In the genomic region with DNA sequence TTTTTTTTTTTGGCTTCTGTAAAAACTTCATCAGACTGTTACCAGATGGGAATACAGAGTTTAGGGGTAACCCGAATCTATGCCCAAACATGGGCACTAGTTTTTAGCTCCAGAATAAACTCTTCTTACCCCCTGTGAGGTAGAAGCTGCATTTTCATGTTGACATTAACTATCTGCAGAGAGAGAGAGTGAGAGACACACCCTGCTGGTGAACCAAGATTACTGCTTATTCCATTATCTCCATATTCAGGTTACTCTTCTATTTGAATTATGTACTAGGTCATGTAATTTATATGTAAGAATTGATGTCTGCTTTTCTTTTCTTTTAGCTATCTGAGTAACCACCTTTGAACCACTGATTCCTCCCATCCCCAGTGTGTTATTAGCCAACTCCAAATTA, we compare ENCODE assay signal across 26 mouse cellular contexts. TPM values are rescaled to one million over a fixed set of nuclear protein-coding genes. Genes with fewer than 3 reads are reported as not detected.
DNase-seq lines count a peak whose midpoint lies in the region; ATAC-seq and TF ChIP-seq lines count a peak whose summit lies in the region.
"Had no signal": no experiment of that assay in that cellular context is flagged by ENCODE, and none has a peak within 500 bp of the region (broad histone marks: within the 10 kb centered on the region; RNA-seq: fewer than 3 reads in every experiment).

No protein-coding gene starts in this region.

- no peak overlapping the region for H3K9ac ChIP-seq in forebrain, postnatal 0 days
- H3K9ac ChIP-seq in forebrain, embryonic 14.5 days (ENCODE audit: low read length), result no peak overlapping the region
- H3K9ac ChIP-seq: limb, embryonic 12.5 days; liver, embryonic 14.5 days; stomach, embryonic 15.5 days had no signal

- no peaks in the 10 kb centered on the region for H3K4me1 ChIP-seq in forebrain, postnatal 0 days (ENCODE audit: insufficient read depth)
- no peaks in the 10 kb centered on the region for H3K4me1 ChIP-seq in forebrain, embryonic 14.5 days (ENCODE audit: control insufficient read depth, insufficient read depth, low read length)
- H3K4me1 ChIP-seq: heart, embryonic 10.5 days; limb, embryonic 12.5 days; stomach, embryonic 15.5 days had no signal

- WGBS in forebrain, postnatal 0 days, result 91% methylated on average over 1 of the region's 1 CpGs
- WGBS in forebrain, embryonic 14.5 days, result 92% methylated on average over 1 of the region's 1 CpGs

- H3K27ac ChIP-seq in forebrain, postnatal 0 days (ENCODE audit: low read depth, low read length), result no peak overlapping the region
- H3K27ac ChIP-seq in forebrain, embryonic 14.5 days (ENCODE audit: low read depth, low read length), result no peak overlapping the region
- no peak overlapping the region for H3K27ac ChIP-seq in layer of hippocampus, adult 2 months
- H3K27ac ChIP-seq: heart, embryonic 10.5 days; kidney, postnatal 0 days; limb, embryonic 12.5 days; liver, embryonic 14.5 days; macrophage; midbrain, embryonic 10.5 days; stomach, embryonic 15.5 days had no signal

- peak; percentile 4; the same call in 1 of the 2 replicates for TF ChIP-seq CTCF in forebrain, postnatal 0 days (IDR thresholded peaks at IDR 0.05; ENCODE audit: low read depth)
- TF ChIP-seq CTCF in layer of hippocampus, adult 2 months (conservative IDR thresholded peaks at IDR 0.05), result peak; percentile 67

- H3K4me2 ChIP-seq in forebrain, postnatal 0 days (ENCODE audit: low read depth), result no peak overlapping the region
- H3K4me2 ChIP-seq in forebrain, embryonic 14.5 days (ENCODE audit: low read length), result no peak overlapping the region
- H3K4me2 ChIP-seq: limb, embryonic 12.5 days; stomach, embryonic 15.5 days had no signal

- H3K4me3 ChIP-seq in forebrain, postnatal 0 days (ENCODE audit: low read depth, low read length), result no peak overlapping the region
- no peak overlapping the region for H3K4me3 ChIP-seq in forebrain, embryonic 14.5 days (ENCODE audit: low read depth, low read length)
- no peak overlapping the region for H3K4me3 ChIP-seq in layer of hippocampus, adult 2 months
- H3K4me3 ChIP-seq: heart, embryonic 10.5 days; limb, embryonic 12.5 days; midbrain, embryonic 10.5 days; myocyte; stomach, embryonic 15.5 days had no signal

- DNase-seq in forebrain, postnatal 0 days, result no peak
- DNase-seq in forebrain, embryonic 14.5 days (ENCODE audit: low spot score), result no peak
- DNase-seq in layer of hippocampus, adult 2 months (ENCODE audit: low spot score in 2 of 2), result no peak
- no peak for DNase-seq in layer of hippocampus, postnatal 14 days (ENCODE audit: low spot score in 2 of 2)
- peak; percentile 13 for DNase-seq in 416B (ENCODE audit: low read depth)
- peak; percentile 7 for DNase-seq in induced T-regulatory cell, adult 2 months (ENCODE audit: low read depth)
- no peak for DNase-seq in cerebellum, adult 18-20 months
- DNase-seq in adrenal gland, postnatal 25 days, result no peak
- DNase-seq: cerebellum, adult 11-12 months; cerebellum, postnatal 14 days; kidney, adult 18-20 months; thymus, adult 2 months had no signal

- ATAC-seq in forebrain, postnatal 0 days, result no peak
- no peak for ATAC-seq in forebrain, embryonic 14.5 days
- ATAC-seq: hindbrain, embryonic 16.5 days; midbrain, embryonic 16.5 days had no signal

- no peaks in the 10 kb centered on the region for H3K36me3 ChIP-seq in forebrain, postnatal 0 days (ENCODE audit: insufficient read depth)
- H3K36me3 ChIP-seq in forebrain, embryonic 14.5 days (ENCODE audit: control insufficient read depth, insufficient read depth, low read length), result no peaks in the 10 kb centered on the region
- H3K36me3 ChIP-seq: heart, embryonic 10.5 days; limb, embryonic 12.5 days; midbrain, embryonic 10.5 days; stomach, embryonic 15.5 days had no signal

- H3K27me3 ChIP-seq in forebrain, postnatal 0 days (ENCODE audit: insufficient read depth, low read length), result no peaks in the 10 kb centered on the region
- no peaks in the 10 kb centered on the region for H3K27me3 ChIP-seq in forebrain, embryonic 14.5 days (replicated peaks; ENCODE audit: control insufficient read depth, insufficient read depth, low read length)
- H3K27me3 ChIP-seq: limb, embryonic 12.5 days; stomach, embryonic 15.5 days had no signal

- no peaks in the 10 kb centered on the region for H3K9me3 ChIP-seq in forebrain, postnatal 0 days (ENCODE audit: low read length)
- H3K9me3 ChIP-seq in forebrain, embryonic 14.5 days (replicated peaks; ENCODE audit: control insufficient read depth, low read length), result no peaks in the 10 kb centered on the region
- H3K9me3 ChIP-seq: heart, embryonic 10.5 days; limb, embryonic 12.5 days; midbrain, embryonic 10.5 days; stomach, embryonic 15.5 days had no signal

RNA-seq across cellular contexts. Expression of a gene that starts 31.0 kb away (rescaled TPM):
- 0.81 and 1.5 TPM in 2 replicates for total RNA-seq in forebrain, postnatal 0 days (2014; rRNA removed)
- 0.15 and 0.25 TPM in 2 replicates for polyA plus RNA-seq in forebrain, postnatal 0 days (2015; fragmentation: Nextera tagmentation; extraction: Ambion mirVana)
- polyA plus RNA-seq in forebrain, embryonic 14.5 days (2014; fragmentation: Nextera tagmentation; extraction: Ambion mirVana), result 0.11 TPM in 1 of 2 replicates, not detected in the other
- total RNA-seq in layer of hippocampus, adult 2 months (2021), result under 1 TPM; 0.12 to 0.59 TPM
- under 1 TPM; 0.38 to 0.62 TPM for total RNA-seq in layer of hippocampus, postnatal 14 days (2021)
- not detected in 2 replicates for total RNA-seq in adrenal gland, postnatal 25 days (2021)
- total RNA-seq: hematopoietic stem cell, adult 5-6 weeks had no signal
- polyA plus RNA-seq: embryonic facial prominence, embryonic 11.5 days; heart, embryonic 10.5 days; heart, postnatal 0 days; limb, embryonic 12.5 days; liver, embryonic 14.5 days; macrophage; midbrain, embryonic 10.5 days; neural tube, embryonic 14.5 days had no signal

RNA-seq across cellular contexts. Expression of a gene that starts 38.1 kb away (rescaled TPM):
- 12.6 and 14.6 TPM in 2 replicates for total RNA-seq in forebrain, postnatal 0 days (2014; rRNA removed)
- 12.2 and 17.4 TPM in 2 replicates for polyA plus RNA-seq in forebrain, postnatal 0 days (2015; fragmentation: Nextera tagmentation; extraction: Ambion mirVana)
- 6.8 and 7.1 TPM in 2 replicates for polyA plus RNA-seq in forebrain, embryonic 14.5 days (2014; fragmentation: Nextera tagmentation; extraction: Ambion mirVana)
- total RNA-seq in layer of hippocampus, adult 2 months (2021), result 10 to 100 TPM; 11.3 to 11.7 TPM
- total RNA-seq in layer of hippocampus, postnatal 14 days (2021), result 10 to 100 TPM; 16.3 to 17.0 TPM
- total RNA-seq in adrenal gland, postnatal 25 days (2021), result 80.3 and 83.9 TPM in 2 replicates

Comparison
In these comparisons a context has a peak if more than half of its experiments do, and no peak if none do; other contexts are left out.
1. DNase-seq: peak in 416B (single experiment) and induced T-regulatory cell, adult 2 months (single experiment); none in forebrain, postnatal 0 days (single experiment), forebrain, embryonic 14.5 days (single experiment), layer of hippocampus, adult 2 months (0 of 2), layer of hippocampus, postnatal 14 days (0 of 2), cerebellum, adult 18-20 months (0 of 2) and adrenal gland, postnatal 25 days (single experiment).